In genomic region chr12:77076678-77077077, GRCm38 (mm10) we compare ENCODE assay signal across 31 mouse cellular contexts.
"Had no signal": no experiment of that assay in that cellular context is flagged by ENCODE, and none has a peak within 500 bp of the region (broad histone marks: within the 10 kb centered on the region; RNA-seq: fewer than 3 reads in every experiment).

No protein-coding gene starts in this region.

- DNase-seq: left cerebral cortex, postnatal 4 days; liver; liver, embryonic 13.5 days; liver, postnatal 0 days; lung, adult 18-20 months; lung, adult 2 months; lung, embryonic 14.5 days; lung, postnatal 10 days; lung, postnatal 14 days; lung, postnatal 36 days; lung, postnatal 4 days; midbrain, embryonic 14.5 days had no signal

- H3K4me1 ChIP-seq: limb, embryonic 10.5 days; limb, embryonic 12.5 days; limb, embryonic 13.5 days; limb, embryonic 15.5 days; lung, embryonic 15.5 days; midbrain, embryonic 10.5 days; midbrain, embryonic 12.5 days; midbrain, embryonic 13.5 days; midbrain, embryonic 15.5 days had no signal

- H3K9me3 ChIP-seq: limb, embryonic 10.5 days; limb, embryonic 12.5 days; limb, embryonic 13.5 days; limb, embryonic 15.5 days; liver, embryonic 12.5 days; liver, embryonic 13.5 days; liver, embryonic 15.5 days; lung, embryonic 15.5 days; midbrain, embryonic 10.5 days; midbrain, embryonic 12.5 days; midbrain, embryonic 13.5 days; midbrain, embryonic 15.5 days had no signal

- ATAC-seq: liver, embryonic 12.5 days; liver, postnatal 0 days; lung, postnatal 0 days; midbrain, embryonic 13.5 days; midbrain, embryonic 15.5 days; midbrain, embryonic 16.5 days had no signal

- H3K4me3 ChIP-seq: left cerebral cortex, adult 2 months; limb, embryonic 10.5 days; limb, embryonic 12.5 days; limb, embryonic 13.5 days; limb, embryonic 15.5 days; liver, embryonic 12.5 days; liver, embryonic 13.5 days; liver, embryonic 15.5 days; lung, embryonic 15.5 days; midbrain, embryonic 10.5 days; midbrain, embryonic 12.5 days; midbrain, embryonic 13.5 days; midbrain, embryonic 15.5 days; myocyte had no signal

- H3K4me2 ChIP-seq: limb, embryonic 12.5 days; limb, embryonic 13.5 days; limb, embryonic 15.5 days; liver, embryonic 11.5 days; liver, embryonic 12.5 days; liver, embryonic 13.5 days; liver, embryonic 15.5 days; lung, embryonic 14.5 days; lung, embryonic 15.5 days; midbrain, embryonic 11.5 days; midbrain, embryonic 12.5 days; midbrain, embryonic 13.5 days; midbrain, embryonic 15.5 days had no signal

- H3K27ac ChIP-seq: left cerebral cortex, adult 2 months; limb, embryonic 10.5 days; limb, embryonic 12.5 days; limb, embryonic 13.5 days; limb, embryonic 15.5 days; liver, embryonic 12.5 days; liver, embryonic 13.5 days; liver, embryonic 14.5 days; liver, embryonic 15.5 days; lung, embryonic 15.5 days; macrophage; midbrain, embryonic 10.5 days; midbrain, embryonic 12.5 days; midbrain, embryonic 13.5 days; midbrain, embryonic 15.5 days had no signal

- H3K36me3 ChIP-seq: limb, embryonic 10.5 days; limb, embryonic 12.5 days; limb, embryonic 13.5 days; limb, embryonic 15.5 days; liver, embryonic 12.5 days; liver, embryonic 13.5 days; liver, embryonic 15.5 days; lung, embryonic 15.5 days; midbrain, embryonic 10.5 days; midbrain, embryonic 12.5 days; midbrain, embryonic 13.5 days; midbrain, embryonic 15.5 days had no signal

- H3K9ac ChIP-seq: limb, embryonic 12.5 days; limb, embryonic 13.5 days; limb, embryonic 15.5 days; liver, embryonic 12.5 days; liver, embryonic 13.5 days; liver, embryonic 14.5 days; liver, embryonic 15.5 days; liver, postnatal 0 days; lung, embryonic 14.5 days; lung, embryonic 15.5 days; midbrain, embryonic 12.5 days; midbrain, embryonic 13.5 days; midbrain, embryonic 15.5 days had no signal

- H3K27me3 ChIP-seq: limb, embryonic 12.5 days; limb, embryonic 13.5 days; limb, embryonic 15.5 days; liver, embryonic 12.5 days; liver, embryonic 13.5 days; liver, embryonic 15.5 days; lung, embryonic 15.5 days; midbrain, embryonic 12.5 days; midbrain, embryonic 13.5 days; midbrain, embryonic 15.5 days had no signal
